Mouse (Mus musculus): ENCODE measurements around the gene Polr1e.
"Not testable (repeated sequence)": the region's sequence is repeated elsewhere in the genome, so short reads cannot be mapped to it uniquely, and the experiment has no call there.

Polr1e gene

DNA sequence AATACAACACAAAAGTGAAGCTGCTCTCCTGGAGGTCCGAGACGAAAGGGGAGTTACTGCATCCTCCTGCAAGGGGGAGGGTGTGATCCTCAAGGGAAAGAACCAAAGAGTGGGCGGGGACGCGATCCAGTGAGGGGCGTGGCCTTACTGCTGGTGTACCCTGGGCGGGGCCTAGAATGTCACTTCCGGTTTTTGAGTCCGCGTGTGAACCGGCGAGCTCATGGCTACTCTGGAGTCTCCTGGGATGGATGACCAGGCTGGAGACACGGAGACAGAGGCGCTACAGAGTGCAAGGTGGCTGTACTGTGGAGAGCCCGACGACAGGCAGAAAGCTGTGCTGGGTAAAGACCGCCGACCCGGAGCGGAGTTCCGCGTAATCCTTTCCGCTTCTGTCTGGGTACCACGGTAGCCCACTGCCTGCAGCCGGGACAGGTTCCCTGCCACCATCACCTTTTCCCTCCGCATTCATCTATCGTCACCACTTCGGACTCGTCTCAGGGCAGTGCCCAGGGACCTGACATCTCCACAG, at the start of gene Polr1e:
Gene Polr1e (plus strand): TSS at position 132 of the 529 bp plus-strand sequence.
- peak; percentile 92 to 93 for DNase-seq (ENCODE audit: low spot score in 2 of 2)

DNA sequence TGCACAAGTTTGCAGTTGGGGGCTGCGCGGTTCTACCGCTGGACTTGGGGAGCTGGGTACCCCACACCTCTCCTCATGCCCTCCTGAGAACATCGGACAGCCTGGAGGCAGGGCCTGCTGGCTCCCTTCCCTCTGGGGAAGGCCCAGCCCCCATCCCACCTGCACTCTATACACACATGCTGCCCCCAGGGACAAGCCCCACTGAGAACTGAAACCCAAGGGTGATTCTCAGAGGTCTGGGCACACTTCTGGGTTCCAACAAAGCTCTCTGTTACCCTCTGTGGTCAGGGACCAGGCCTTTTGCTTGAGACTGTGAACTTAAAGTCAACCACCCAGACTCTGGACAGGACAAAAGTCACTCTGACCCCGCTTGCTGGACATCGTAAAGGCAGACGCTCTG, 48.3 kb upstream of the Polr1e start:
- no peak for DNase-seq (ENCODE audit: low spot score in 2 of 2)

DNA sequence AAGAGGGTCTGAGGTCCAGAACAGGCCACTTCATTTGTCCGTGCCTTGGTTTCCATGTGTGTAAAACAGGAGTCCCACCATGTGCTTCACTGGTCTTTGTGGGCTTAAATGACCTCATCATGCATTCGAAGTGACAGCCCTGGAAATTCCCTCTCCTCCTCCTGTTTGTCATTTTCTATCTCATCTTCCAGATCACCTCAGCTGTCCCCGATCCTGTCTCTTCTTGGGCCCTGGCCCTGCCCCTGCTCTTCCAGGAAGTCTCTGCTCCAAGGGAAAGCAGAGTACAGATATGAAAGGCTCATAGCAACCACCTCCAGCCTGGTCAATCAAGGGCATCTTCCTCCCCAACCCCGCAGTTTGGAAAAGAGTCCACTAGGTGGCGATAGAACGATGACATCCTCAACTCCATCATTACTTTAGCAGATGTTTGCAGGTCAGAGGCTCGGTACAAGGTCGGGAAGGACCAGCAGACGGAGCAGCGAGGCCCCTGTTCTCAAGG, 47.7 kb upstream of the Polr1e start:
- peak in 1 of 2 experiments; percentile 29 for DNase-seq (ENCODE audit: low spot score in 2 of 2)

DNA sequence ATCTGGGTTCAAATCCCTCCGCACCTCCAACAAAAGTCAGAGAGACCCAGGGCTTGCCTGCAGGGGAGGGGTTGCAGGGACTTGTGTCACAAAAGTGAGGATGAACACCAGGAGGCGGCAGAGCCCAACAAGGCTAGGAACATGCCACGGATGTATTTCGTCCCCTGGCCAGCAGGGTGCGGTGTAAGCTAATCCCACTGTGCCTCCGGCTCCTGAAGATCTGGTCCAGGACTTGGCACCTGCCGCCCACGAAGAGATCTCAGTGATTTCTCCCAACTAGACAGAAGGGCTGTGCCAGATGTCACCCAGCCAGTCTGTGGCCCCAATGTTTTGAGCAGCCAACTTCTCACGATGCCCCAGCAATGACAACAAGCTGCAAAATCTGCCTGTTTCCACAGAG, 44.9 kb upstream of the Polr1e start:
- peak; percentile 91 for DNase-seq (ENCODE audit: low spot score in 2 of 2)

DNA sequence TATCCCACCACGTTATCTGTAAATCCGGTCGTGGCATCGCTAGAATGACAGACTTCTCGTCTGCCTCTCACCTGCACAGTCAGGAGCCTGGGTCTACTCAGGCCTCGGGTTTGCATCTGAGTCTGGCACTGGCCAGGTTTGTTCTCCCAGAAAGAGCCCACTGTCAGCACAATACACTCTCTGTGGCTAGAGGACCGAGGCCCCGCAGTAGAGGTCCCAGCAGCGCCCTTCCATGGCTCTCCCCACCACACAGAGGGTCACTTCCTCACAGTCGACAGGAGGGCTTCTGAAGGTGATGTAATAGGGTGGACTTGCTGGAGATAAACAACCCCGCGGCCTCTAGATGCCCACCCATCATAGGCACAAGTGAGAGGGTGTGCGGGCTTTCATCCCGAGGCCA, 44.5 kb upstream of the Polr1e start:
- no peak for DNase-seq (ENCODE audit: low spot score in 2 of 2)

DNA sequence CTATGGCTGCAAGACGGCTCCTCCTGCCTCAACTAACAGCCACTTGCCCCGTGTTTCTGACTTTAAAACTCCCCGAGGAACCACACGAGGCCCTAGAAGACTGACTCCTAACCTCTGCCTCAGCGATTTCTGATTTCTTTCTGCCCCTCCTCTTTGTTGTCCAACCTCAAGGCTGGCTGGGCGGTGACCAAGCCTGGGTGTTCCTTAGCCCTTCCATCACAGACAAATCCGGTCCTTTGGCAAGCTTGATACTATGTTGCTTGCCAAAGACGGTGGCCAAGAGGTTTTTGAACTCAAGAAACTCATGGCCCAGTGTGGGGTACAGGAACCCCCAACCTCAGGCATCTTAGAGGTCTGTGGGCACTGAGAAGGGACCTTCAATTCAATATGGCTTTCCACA, 44.1 kb upstream of the Polr1e start:
- no peak for DNase-seq (ENCODE audit: low spot score in 2 of 2)

DNA sequence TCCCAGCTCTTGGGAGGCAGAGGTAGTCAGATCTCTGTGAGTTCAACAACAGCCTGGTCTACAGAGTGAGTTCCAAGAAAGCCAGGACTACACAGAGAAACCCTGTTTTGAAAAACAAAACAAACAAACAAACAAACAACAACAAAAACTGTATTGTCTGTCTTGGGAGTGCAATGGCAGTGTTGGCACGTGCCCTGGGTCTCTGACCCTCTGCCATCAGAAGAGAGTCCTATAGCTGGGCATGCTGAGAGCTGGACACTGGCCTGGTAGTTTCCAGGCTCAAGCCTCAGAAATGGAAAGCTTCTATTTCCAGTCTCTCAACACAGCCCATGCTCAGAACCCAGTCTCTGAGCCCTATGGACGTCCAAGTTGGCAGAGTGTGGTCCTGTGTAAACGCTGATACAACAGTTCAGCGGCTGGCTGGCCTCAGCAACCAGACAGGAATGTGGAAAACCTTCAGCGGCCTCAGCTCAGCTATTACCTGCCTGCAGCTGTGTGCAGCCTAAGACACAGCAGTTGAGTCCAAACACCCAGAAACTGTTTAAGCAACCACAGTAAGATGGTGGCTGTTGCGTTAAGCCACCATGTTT, 42.3 kb upstream of the Polr1e start:
- no peak for DNase-seq (ENCODE audit: low spot score in 2 of 2)

DNA sequence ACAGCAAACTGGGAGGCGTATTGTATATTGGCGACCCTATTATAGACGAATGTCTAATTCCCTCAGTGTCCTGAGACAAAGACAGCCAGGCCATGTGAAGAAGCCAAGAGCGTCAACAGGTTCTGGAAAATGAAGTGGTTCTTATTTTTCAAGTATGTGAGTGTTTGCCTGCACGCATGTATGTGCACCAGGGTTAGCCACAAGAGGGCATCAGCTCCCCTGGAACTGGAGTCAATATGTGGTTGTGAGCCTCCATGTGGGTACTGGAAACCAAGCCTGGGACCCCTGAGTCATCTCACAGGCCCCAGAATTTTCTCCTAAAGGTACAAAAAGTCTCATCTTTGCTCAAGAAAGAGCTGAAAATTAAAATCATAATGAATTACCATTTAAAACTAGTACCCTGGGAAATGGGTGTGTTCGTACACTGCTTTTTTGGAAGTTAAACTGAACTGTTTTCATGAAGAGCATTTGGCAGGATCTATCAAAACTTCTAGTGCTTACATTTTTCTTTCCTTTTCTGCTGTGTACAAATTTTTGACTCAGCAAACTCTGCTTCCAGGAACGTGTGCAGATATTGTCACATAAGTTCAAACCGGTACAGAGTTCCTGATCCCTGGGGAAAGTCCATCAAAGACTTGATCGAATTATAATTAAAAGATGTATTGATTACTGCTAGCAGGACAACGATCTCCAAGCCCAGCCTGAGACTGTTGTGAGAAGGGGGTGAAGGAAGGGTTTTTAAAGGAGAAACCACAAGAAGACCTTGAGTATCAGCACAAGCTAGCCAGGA, 41.3 kb upstream of the Polr1e start:
- no peak for DNase-seq (ENCODE audit: low spot score in 2 of 2)

DNA sequence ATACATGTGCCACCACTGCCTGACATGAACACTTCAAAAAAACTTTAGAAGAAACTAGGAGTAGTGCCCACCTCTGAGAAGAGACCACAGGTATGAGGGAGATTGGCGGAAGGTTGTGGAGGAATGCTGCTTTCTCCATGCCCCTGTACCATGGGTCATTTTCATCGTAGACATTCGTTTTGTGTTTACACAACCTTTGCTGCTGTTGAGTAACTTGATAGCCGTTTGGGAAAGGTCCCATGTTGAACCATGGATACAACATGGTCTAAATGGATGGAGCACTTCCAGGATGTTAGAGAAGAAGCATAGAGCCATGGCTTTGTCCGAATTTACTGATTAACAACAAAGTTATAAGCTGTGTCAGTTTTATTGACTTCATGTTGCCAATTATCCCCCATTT, 40.2 kb upstream of the Polr1e start:
- DNase-seq (ENCODE audit: low spot score in 2 of 2) = no peak

DNA sequence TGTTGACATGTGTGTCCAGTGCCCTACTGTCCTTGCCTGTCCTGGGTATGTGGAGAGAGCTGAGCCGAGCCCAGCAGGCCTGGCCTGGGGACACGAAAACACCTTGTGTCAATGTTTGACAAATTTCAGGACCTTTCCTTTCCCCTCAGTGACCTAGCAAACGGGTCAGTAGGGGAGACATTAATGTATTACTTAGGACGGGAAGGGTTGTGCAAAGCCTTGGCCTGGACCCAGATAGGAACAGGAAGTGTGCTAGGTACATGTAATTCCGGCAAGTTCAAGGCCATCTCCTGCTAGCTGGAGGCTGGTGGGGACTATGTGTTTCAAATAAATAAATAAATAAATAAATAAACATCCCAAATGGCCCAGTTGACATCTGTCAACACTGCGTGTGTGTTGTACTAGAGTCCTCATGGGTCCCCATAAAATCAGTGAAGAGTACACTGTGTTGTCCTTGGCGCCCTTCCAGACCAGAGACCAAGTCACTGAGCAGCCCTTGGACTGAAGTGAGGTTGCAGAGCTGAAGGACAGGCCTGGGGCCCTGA, 38.5 kb upstream of the Polr1e start:
- DNase-seq (ENCODE audit: low spot score in 2 of 2) = no peak

DNA sequence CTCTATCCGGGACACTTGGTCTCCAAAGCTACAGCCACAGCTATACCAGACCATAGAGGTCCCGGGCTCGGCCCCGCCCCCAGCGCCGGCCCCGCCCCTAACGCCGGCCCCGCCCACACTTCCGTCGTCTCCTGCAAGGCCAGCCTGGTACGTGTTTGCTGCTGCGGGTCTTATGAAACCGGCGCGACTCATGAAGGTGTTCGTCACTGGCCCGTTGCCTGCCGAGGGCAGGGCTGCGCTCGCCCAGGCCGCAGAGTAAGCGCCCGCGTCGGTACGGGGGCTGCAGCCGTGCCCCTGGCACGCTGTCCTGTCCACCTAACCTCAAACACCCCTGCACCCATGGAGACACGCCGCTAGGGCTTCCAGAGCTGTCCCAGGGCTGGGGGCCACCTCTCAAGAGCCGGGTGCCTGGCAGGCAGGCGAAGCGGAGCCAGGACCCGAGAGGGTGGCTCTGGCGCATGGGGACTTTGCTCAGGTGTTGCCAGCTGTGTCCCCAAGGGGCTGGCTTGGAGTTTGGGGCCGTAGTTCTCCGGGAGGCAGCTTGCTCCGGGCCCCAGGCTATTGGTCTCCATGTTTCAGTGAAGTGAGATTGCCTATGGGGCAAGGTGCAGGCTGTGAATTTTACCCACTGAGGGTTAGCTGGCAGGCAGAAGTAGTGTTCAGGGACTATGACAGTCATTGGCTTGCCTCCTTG, 37.0 kb upstream of the Polr1e start, which contains the start of gene Grhpr:
Gene Grhpr (plus strand): TSS at position 116 of the 694 bp plus-strand sequence.
- peak; percentile 70 to 75 for DNase-seq (ENCODE audit: low spot score in 2 of 2)

DNA sequence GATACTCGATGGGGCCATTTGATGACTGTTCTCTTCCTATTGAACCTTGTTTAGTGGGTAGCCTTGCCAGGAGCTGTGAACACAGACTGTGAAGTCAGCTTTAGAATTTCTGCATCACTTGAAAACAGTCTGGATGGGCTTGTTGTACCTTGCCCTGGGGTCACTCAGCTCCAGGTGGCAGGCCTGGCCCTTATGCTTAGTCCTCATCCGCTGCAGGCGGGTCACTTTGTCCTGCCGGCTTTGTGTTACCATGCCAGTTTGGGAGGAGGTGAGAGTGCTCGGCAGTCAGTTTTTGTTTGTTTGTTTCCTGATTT, 36.5 kb upstream of the Polr1e start:
- DNase-seq (ENCODE audit: low spot score in 2 of 2) = no peak

DNA sequence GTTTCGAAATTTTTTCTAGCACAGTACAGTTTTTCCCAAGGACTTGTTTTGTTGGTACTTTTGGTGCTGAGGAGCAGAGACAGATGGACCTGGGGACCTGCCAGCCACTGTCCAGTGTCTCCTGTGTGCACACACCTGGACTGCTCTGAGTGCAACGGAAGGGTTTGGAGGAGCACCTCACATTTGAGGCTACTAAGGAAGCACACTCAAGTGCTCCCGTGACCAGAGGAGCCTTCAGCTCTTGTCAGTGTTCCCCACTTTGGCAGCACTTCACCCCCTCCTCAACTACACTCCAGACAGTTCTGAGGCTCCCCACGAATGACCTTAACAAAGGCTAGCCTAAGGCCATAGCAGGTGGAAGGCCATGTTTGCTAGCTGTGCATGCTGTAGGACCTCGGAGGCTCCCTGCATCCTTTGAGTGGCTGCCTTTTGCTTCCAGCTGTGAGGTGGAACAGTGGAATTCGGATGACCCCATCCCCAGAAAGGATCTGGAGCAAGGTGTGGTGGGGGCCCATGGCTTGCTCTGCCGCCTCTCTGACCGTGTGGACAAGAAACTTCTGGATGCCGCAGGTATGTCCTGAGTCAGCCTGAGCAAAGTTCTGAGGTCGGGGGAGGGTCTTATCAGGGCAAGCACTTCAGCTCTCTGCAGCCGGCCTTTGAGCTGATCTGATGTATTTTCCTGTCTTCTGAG, 35.8 kb upstream of the Polr1e start:
- no peak for DNase-seq (ENCODE audit: low spot score in 2 of 2)

DNA sequence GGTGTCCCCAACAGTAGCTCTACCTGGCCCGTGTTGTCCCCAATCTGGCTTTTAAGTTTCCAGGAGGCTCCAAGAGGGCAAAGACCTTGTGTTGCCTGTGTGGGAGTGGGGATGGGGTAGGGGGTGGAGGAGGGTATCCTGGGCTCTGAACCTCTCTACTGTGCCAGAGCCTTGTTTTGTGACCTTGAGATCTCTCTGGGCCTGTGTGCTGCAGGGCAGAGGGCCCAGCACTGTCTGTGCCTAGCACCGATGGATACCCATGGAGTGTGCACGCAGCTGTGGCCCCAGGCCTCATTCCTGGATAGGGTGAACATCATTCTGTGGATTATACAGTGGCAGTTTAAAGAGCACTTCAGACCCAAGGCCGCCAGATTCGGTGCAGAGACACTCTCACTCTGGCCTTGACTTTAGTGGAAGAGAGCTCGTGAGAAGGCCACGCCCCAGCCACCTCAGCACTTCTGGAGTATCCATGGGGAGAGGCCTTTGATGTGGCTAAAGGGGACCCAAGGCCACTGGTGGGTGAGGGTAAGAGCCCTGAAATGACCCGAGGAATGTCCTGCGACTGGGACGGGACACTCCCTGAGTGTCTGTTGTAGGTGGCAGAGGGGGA, 35.1 kb upstream of the Polr1e start:
- DNase-seq (ENCODE audit: low spot score in 2 of 2) = no peak

DNA sequence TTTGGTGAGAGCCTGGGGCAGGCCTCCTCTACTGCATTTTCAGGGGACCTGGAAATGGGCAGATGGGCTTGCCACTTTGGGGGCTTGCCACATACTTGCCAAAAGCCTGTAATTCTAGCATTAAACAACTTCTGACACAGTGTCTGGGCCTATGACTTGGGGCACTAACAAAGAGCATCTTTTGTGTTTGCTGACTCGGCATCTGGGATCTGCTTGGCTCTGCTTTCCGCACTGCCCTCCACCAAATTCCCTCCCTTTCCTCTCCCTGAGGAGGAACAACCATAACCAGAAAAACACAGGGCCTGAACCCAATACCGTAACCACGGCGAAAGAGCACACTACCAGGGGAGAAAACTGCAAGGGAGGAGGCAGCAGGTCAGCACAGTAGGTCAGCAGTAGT, 27.8 kb upstream of the Polr1e start:
- no peak for DNase-seq (ENCODE audit: low spot score in 2 of 2)

DNA sequence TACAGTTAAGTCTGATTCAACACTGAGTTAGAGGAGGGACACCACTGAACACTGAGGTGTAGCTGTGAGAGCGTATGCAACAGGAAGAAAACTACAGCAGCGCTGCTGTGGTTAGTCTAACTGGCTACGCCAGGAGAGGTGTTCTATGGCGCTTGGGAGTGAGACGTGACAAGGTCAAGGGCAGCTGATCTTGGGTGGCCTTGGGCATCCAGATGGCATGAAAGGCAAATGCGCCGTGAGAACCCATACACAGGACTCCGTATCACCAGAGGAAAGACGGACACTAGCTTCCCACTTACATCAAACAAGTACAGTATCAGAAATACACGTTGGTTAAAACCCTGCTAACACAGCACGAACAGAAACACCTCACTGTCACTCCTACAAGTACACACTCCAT, 26.1 kb upstream of the Polr1e start:
- DNase-seq (ENCODE audit: low spot score in 2 of 2) = not testable (repeated sequence)

DNA sequence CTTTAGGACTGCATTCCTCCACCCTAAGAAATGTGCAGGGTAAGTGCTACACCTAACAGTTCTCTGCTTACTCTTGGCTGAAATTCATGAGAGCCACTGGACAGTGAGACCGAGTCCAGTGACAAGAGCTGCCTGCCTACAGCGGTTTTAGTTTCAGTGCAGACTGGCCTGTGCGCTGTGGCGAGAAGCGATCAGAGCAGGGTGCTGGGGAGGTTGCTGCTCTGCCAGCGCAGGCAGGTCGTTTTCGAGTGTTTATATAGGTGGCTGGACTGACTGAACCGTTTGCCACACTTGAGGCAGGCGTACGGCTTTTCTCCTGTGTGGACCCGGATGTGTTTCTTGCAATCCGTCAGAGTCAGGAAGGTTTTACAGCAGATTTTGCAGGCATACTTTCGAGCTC, 25.2 kb upstream of the Polr1e start:
- not testable (repeated sequence) for DNase-seq (ENCODE audit: low spot score in 2 of 2)

DNA sequence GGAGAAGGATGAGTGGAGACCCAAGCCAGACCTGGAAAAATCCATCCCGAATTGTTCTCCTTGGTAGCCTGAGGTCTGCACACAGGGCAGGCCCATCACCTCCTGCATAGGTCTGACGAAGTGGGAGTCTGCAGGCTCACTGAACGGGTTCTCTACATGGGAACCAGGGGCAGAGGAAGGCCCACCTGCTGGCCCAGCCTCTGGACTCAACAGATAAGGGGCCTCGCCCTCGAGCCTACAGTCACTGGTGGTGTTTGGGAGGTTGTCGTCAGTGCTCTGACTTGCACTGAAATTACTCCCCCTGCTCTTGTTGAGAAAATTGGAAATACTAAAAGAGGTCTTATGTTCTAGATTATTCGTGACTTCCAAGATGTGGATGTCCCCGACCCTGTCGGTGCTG, 24.5 kb upstream of the Polr1e start:
- DNase-seq (ENCODE audit: low spot score in 2 of 2) = no peak

DNA sequence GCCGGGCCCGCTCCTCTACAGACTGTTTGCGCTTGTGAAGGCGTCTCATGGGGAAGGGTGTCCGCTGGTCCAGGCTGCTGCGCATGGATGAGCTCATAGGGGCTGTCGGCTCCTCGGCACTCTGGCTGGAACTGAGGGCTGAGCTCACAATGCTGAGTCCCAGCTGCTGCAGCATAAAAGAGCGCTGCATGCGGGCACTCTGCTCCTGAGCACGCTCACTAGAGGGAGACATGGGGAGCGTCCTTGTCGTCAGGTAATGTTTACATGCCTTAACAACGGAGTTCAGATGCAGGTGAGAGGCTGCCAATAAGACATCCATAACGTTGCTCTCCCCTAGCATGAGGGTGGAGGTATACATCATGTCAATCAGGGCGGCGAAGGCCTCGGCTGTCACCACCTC, 23.6 kb upstream of the Polr1e start:
- DNase-seq (ENCODE audit: low spot score in 2 of 2) = no peak

DNA sequence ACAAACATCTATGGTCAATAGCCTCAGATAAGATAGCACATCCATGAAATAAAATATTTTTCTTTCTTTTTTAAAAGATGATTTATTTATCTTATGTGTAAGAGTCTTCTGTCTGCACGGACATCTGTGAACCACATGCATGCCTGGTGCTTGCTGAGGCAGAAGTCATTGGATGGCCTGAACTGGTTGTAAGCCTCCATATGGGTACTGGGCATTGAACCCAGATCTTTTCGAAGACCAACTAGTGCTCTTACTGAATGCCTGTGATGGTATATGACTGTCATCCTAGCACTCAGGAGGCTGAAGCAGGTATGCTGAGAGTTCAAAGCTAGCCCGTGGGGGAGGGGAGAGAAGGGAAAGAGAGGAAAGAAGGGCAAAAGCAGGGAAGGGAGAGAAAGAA, 20.3 kb upstream of the Polr1e start:
- no peak for DNase-seq (ENCODE audit: low spot score in 2 of 2)

DNA sequence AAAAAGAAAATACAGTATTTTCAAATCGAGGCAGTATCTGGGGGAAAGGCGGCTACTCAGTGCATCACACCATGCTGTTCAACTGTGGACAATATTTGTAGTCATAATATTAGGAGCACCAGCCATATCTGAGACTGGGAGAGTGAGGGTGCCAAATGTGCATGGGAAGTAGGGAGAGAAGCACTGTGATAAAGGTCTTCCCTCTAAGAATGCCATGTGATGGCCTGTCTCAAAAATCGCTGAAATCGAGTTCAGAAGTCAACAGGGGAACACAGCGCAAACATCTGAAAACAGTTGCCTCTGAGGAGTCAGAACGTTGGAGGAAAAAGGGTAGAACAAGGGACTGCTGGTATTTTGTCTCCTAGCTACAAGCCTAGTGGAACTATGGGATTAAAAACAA, 18.4 kb upstream of the Polr1e start:
- no peak for DNase-seq (ENCODE audit: low spot score in 2 of 2)
